In the genomic region with DNA sequence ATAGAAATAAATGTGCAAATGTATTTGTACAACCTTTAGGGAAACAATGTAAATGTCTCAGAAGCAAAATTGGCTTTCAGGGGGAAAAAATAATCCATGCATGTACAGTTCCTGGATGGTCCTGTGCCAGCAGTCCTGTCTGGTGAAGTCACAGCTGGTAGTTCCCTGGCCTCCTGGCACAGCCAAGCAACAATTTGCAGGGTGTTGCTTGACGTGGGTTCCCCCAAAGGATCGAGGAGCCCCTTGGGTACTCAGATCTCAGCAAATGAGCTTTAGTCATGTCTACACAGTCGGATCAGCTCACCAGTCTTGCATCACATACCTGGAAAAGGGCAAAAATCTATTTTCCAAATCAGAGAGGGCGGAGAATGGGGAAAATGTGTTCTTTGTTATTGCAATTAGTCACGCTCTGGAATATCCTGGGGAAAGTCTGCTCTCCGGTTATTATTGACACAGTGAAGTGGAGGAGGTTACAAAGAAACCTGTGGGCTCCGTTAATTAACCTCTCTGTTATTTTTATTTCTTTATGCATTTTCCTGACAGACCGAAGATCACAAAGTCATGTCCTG, we compare ENCODE assay signal across 17 mouse cellular contexts.
DNase-seq lines count a peak whose midpoint lies in the region; ATAC-seq lines count a peak whose summit lies in the region.
"Had no signal": no experiment of that assay in that cellular context is flagged by ENCODE, and none has a peak within 500 bp of the region (broad histone marks: within the 10 kb centered on the region; RNA-seq: fewer than 3 reads in every experiment).

No protein-coding gene starts in this region.

- peaks cover 17% of the 10 kb centered on the region for H3K27me3 ChIP-seq in hindbrain, embryonic 13.5 days
- H3K27me3 ChIP-seq in hindbrain, embryonic 14.5 days (ENCODE audit: control insufficient read depth, insufficient read depth, low read length) = no peaks in the 10 kb centered on the region
- peaks cover 25% of the 10 kb centered on the region for H3K27me3 ChIP-seq in embryonic facial prominence, embryonic 13.5 days
- H3K27me3 ChIP-seq: neural tube, embryonic 13.5 days had no signal

- H3K9me3 ChIP-seq in hindbrain, embryonic 13.5 days = no peaks in the 10 kb centered on the region
- no peaks in the 10 kb centered on the region for H3K9me3 ChIP-seq in hindbrain, embryonic 14.5 days (ENCODE audit: control insufficient read depth, low read length)
- no peaks in the 10 kb centered on the region for H3K9me3 ChIP-seq in embryonic facial prominence, embryonic 13.5 days
- H3K9me3 ChIP-seq: neural tube, embryonic 13.5 days had no signal

- no peak overlapping the region for H3K9ac ChIP-seq in hindbrain, embryonic 13.5 days
- H3K9ac ChIP-seq in hindbrain, embryonic 14.5 days = no peak overlapping the region
- H3K9ac ChIP-seq in embryonic facial prominence, embryonic 13.5 days = no peak overlapping the region
- H3K9ac ChIP-seq: neural tube, embryonic 13.5 days had no signal

- no peaks in the 10 kb centered on the region for H3K36me3 ChIP-seq in hindbrain, embryonic 13.5 days
- H3K36me3 ChIP-seq in hindbrain, embryonic 14.5 days (replicated peaks; ENCODE audit: control insufficient read depth, insufficient read depth) = no peaks in the 10 kb centered on the region
- no peaks in the 10 kb centered on the region for H3K36me3 ChIP-seq in embryonic facial prominence, embryonic 13.5 days
- H3K36me3 ChIP-seq: neural tube, embryonic 13.5 days had no signal

- intact Hi-C loops in left cerebral cortex, postnatal 4 days (cut with DNase I) = no loop called here
- intact Hi-C loops in gastrocnemius, postnatal 14 days (cut with DNase I; ENCODE audit: low total_unique reads) = no loop called here

- no peak overlapping the region for H3K4me2 ChIP-seq in hindbrain, embryonic 13.5 days
- no peak overlapping the region for H3K4me2 ChIP-seq in hindbrain, embryonic 14.5 days (replicated peaks)
- peak overlapping the region; percentile 32 for H3K4me2 ChIP-seq in embryonic facial prominence, embryonic 13.5 days
- H3K4me2 ChIP-seq: neural tube, embryonic 13.5 days had no signal

- no peak for ATAC-seq in hindbrain, embryonic 13.5 days (ENCODE audit: low FRiP score)
- ATAC-seq in hindbrain, embryonic 14.5 days (ENCODE audit: low FRiP score) = no peak
- peak; percentile 44 for ATAC-seq in embryonic facial prominence, embryonic 13.5 days (ENCODE audit: insufficient number of reproducible peaks, insufficient read depth, low FRiP score, low TSS enrichment, low read depth)
- ATAC-seq: forebrain, embryonic 16.5 days; inflammation-experienced regulatory T-cells, adult 6 months had no signal

- H3K27ac ChIP-seq in hindbrain, embryonic 13.5 days = peak overlapping the region; percentile 8; the same call in 1 of the 2 replicates
- no peak overlapping the region for H3K27ac ChIP-seq in hindbrain, embryonic 14.5 days
- H3K27ac ChIP-seq in embryonic facial prominence, embryonic 13.5 days = peak overlapping the region; percentile 81
- H3K27ac ChIP-seq: left cerebral cortex, adult 2 months; macrophage; neural tube, embryonic 13.5 days had no signal

- peaks cover 17% of the 10 kb centered on the region for H3K4me1 ChIP-seq in hindbrain, embryonic 13.5 days (replicated peaks)
- peaks cover 11% of the 10 kb centered on the region; the same call in 1 of the 2 replicates for H3K4me1 ChIP-seq in hindbrain, embryonic 14.5 days (replicated peaks; ENCODE audit: control insufficient read depth, insufficient read depth, low read length)
- H3K4me1 ChIP-seq in embryonic facial prominence, embryonic 13.5 days = peaks cover 60% of the 10 kb centered on the region

- no peak overlapping the region for H3K4me3 ChIP-seq in hindbrain, embryonic 13.5 days
- no peak overlapping the region for H3K4me3 ChIP-seq in hindbrain, embryonic 14.5 days (replicated peaks; ENCODE audit: low read length)
- no peak overlapping the region for H3K4me3 ChIP-seq in embryonic facial prominence, embryonic 13.5 days
- H3K4me3 ChIP-seq: left cerebral cortex, adult 2 months; neural tube, embryonic 13.5 days had no signal

- DNase-seq in hindbrain, embryonic 14.5 days (ENCODE audit: low spot score) = no peak
- peak; percentile 51 for DNase-seq in left cerebral cortex, postnatal 4 days
- no peak for DNase-seq in left cerebral cortex, adult 9 months (ENCODE audit: low spot score in 2 of 2)
- peak; percentile 37 for DNase-seq in mesoderm, embryonic 11.5 days (ENCODE audit: low read depth, low spot score)
- no peak for DNase-seq in gastrocnemius, postnatal 14 days
- DNase-seq in right cerebral cortex, postnatal 25 days = no peak
- DNase-seq: cerebellum, adult 8-10 months; gastrocnemius, postnatal 10 days; heart, postnatal 14 days; lung, adult 2 months had no signal

- WGBS in hindbrain, embryonic 13.5 days = 38% methylated on average over 8 of the region's 8 CpGs
- 38% methylated on average over 8 of the region's 8 CpGs for WGBS in hindbrain, embryonic 14.5 days
- 16% methylated on average over 8 of the region's 8 CpGs for WGBS in embryonic facial prominence, embryonic 13.5 days

Comparison
In these comparisons a context has a peak if more than half of its experiments do, and no peak if none do; other contexts are left out.
1. DNase-seq: peak in left cerebral cortex, postnatal 4 days (single experiment) and mesoderm, embryonic 11.5 days (single experiment); none in hindbrain, embryonic 14.5 days (single experiment), left cerebral cortex, adult 9 months (0 of 2), gastrocnemius, postnatal 14 days (single experiment) and right cerebral cortex, postnatal 25 days (single experiment).